Mouse (Mus musculus): ENCODE data around the gene Rasa3.

Rasa3 gene

DNA sequence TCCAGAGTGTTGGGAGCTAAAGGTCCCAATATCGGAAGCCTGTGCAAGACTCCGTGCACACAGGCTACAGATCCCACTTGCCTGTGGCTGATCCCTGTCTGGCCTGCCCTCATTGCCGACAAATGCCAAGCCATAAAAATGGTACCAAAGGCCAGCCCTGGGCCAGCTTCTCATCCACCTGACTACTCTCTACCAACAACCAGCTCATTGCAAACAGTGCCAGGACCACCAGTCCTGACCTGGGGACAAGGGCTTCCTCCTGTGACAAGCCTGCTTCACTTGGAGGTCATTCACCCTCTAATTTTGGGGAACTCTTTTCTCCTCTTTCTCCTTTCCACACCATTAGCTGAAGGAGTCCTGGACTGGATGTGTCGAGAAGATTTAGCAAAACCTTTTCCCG, 29.8 kb downstream of the Rasa3 start:
- DNase-seq: no peak

GRCm38 (mm10) chr8:13644932-13645676, 32.3 kb downstream of the Rasa3 start:
- no peak for DNase-seq

DNA sequence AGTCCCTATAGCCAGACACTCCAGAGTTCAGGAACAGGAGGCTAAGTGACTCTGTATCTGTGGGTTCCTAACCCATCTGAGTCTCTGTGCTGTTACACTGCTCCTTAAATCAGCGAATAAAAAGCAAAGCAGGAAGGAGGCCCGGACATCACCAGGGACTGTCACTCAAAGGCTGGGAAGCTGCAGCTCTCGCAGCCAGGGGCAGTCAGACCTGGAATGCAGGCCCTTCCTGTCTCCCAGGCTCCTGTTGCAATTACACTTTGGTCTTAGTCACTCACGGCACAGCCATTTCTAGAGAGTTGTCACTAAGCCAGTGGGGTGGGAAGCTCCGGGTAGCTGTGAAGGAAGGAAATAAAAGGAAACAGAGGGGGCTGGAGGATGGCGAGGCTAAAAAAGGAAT, 33.2 kb downstream of the Rasa3 start:
- DNase-seq: peak; percentile 41

- DNase-seq: no peak
Measured at GRCm38 (mm10) chr8:13642659-13643181, 34.7 kb downstream of the Rasa3 start.

GRCm38 (mm10) chr8:13641206-13641605, 36.2 kb downstream of the Rasa3 start:
- no peak for DNase-seq

DNA sequence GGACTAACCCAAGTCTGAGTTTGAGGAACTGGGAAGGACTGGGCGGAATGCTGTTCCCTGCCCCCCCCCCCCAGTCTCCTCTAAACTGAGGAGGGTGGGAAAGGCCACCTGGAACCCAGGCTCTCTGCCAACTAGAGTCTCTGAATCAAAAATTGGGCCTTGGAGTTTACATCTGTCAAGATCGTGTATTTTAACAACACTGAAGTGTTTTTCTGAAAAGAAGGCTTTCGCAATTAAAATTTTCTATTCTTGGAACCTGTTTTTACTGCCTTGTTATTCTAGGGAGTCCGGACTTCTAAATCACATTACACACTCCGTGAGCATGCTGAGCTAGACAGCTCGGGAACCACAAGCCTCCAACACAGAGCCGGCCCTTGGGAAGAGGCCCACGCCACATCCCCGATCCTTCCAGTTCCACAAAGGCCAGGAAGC, 36.9 kb downstream of the Rasa3 start:
- DNase-seq: no peak

DNA sequence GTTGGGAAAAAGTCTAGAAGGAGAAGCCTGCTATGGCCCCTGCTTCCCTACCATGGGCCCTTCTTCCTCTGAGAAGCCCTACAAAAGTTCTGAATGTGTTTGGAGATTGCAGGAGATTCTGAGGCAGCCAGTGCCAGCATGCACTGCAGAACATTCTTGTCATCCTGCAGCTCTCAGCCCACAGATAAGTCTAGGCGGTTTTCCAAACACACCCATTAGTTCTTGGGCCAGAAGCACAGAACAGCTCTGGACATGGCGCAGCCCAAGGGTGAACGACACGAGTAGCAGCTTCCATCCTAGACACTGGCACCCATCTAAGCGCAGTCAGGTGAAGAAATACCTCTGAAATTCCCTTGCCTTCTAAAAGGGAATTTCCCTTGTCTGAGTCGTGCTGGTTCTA, 44.3 kb downstream of the Rasa3 start:
- DNase-seq: no peak

GRCm38 (mm10) chr8:13632309-13632708, 45.1 kb downstream of the Rasa3 start:
- DNase-seq: no peak

GRCm38 (mm10) chr8:13630754-13631153, 46.6 kb downstream of the Rasa3 start:
- no peak for DNase-seq

GRCm38 (mm10) chr8:13630171-13630570, 47.2 kb downstream of the Rasa3 start:
- DNase-seq: no peak

DNA sequence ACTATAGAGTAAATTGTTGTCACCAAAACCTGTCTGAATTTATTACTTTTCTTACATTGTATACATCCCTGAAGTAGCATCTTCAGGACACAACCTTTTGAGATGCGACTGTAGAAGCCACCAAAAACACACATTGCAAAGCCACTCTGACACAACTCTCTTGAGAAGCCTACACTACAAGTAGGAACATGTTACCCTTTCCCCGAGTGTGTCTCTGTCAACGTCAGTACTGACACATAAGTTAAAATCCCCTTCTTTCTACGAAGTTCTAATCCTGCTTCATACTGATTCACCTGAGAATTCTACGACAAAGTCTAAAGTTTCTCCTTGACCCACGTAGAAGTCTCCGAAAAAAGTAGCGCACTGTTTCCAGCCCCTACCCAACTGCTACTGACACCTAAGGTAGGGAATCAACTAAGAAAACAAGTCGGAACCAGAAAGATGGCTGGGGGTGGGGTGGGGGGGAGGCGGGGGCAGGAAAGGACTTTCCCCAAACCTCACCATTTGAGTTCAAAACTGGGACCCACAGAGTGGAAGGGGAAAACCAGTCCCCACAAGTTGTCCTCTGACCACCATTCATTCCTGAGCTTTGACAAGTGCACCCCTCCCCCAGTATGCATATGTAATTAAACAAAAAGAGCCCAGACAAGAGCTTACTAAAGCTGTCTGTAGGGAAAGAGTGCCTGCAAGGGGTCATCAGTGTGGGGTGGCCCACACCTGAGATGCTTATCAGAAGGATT, 47.9 kb downstream of the Rasa3 start:
- DNase-seq: no peak

DNA sequence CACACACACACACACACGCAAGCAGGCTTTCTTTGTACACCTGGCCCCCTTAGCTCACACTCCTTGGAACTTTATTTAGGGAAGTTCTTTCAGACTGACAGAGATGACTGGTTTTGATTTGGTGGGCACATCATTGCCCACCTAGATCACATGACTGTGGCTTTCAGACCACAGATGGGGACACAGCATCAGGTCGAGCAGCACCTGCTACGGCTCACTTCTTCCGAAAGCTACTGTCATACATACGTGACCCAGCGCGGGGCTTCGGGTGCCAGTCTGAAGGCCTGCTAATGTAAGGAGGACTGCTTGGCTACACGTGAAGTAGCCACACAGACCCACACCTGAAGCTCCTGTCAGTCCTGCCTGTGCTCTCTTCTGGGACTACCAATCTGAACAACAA, 49.3 kb downstream of the Rasa3 start:
- no peak for DNase-seq

- DNase-seq: no peak
Measured at GRCm38 (mm10) chr8:13627591-13627990, 49.8 kb downstream of the Rasa3 start.

DNA sequence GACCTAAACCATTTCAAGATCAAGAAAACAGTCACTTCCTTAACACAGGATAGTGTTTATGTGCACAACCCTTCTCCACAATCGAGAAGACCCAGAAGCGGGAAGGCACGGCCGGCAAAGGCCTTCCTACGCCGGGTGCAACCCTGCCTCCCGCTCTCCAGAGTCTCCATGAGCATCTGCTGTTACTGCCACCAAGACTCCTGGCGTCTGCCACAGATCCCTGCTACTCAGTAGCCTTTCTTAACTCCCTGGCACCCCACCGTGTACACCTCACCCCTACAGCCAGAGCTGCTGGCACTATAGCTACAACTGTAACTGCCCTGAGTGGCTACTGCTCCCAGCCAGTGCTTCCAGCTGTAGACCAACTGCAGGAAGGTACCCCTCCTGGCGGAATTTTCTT, 51.3 kb downstream of the Rasa3 start:
- DNase-seq: no peak

DNA sequence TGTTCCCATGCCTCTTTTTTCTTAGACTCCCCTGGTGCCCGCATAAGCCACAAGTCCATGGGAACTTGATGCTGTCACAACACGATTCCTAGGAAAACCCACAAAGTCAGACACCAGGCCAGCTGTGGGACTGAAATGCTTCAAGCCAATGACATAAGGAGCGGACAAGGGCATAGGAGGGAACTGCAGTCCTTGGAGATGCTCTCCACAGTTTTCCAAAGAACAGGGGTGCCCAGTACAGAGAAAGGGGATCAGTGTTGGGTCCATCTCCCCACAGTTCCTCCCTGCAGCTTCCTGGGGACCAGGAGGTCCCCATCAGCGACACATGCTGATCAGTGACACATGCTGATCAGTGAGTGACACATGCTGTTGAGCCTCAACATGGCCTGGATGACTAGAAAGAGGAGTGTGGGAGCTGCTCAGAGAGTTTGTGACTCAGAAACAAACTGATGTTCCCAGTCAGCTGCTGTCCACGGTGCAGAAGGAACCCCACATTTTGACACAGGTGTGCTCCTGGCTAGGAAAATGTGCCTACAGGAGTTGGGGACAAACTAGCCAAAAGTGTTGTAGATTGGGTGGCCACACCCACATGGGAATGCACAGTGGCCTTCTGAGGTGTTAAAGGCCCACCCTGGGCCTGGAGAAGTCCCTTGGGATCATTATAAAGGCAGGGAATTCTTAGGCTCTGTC, 52.0 kb downstream of the Rasa3 start:
- DNase-seq: no peak

DNA sequence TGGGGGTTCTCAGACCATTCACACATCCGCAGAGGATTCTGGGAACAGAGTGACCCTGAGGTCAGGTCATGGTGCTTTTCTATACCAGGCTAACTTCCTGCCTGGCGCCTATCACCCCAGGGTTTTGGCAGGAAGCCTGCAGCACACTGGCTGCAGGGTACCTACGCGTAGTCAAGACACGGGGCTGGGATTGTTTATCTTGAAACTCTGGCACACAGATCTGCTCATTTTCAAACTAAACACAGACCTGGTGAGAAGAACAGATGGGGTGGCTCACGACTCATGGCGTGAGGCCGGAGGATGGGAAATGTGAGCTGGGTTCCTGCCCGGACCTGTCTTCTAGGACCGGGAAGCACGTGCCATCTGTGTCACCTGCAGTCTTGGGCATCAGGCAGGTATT, 52.5 kb downstream of the Rasa3 start:
- DNase-seq: peak; percentile 47

GRCm38 (mm10) chr8:13623911-13624421, 53.4 kb downstream of the Rasa3 start:
- DNase-seq: no peak

GRCm38 (mm10) chr8:13623038-13623750, 54.2 kb downstream of the Rasa3 start:
- DNase-seq: peak; percentile 36

DNA sequence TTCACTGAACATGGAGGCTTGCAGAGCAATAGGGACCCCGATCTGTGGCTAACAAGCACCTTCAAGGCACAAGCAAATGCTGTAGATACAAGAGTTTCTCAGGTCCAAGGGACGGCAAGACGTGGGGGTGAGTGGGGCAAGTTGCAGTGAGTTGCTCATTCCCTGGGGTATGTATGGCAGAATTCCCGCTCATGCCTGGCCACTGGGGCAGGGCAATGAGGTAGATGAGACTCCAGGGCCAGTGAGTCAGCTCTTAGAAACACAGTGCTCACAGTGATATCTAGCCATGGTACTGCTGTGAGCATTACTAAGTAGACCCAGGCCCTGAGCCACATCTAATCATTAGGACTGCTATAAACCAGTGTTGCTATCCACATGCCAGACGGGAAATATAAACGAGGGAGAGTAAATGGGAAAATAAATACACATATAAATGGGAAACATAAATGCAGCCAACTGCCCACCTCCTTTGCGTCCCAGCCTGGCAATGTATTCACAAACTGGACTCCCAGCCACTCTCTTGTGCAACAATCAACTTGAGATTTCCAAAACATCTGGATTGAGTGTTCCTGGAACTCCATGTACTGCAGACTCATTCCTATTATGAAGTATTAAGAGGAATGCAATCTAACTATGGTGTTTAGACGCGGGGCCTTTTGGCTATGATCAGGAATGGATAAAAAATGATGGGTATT, 57.0 kb downstream of the Rasa3 start:
- no peak for DNase-seq

- DNase-seq: no peak
Measured at GRCm38 (mm10) chr8:13616831-13617505, 60.4 kb downstream of the Rasa3 start.

DNA sequence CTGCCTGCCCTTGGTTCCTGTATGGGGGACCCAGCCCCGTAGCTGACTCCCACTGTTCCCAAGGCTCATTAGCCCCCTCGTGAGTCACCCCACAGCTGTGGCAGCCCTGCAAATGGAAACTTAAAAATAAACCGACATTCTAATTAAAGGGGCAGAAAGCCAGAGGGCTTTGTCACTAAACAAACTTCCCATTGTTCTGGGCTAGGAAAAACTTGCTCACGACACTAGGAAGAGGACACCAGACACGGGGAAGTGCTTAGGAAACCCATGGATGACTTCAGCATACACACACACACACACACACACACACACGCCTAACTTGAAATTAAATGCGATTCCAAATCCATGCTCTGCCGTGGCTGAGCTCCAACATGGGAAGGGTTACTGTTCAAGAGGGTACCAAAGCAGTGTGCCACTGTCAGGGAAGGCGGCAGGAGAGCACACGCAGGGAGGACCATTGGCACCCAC, 62.4 kb downstream of the Rasa3 start:
- no peak for DNase-seq
